Mouse (Mus musculus): ENCODE results near the gene Tas2r143. TPM values are rescaled to one million over a fixed set of nuclear protein-coding genes. Genes with fewer than 3 reads are reported as not detected.

The Tas2r143 gene
- total and polyA plus RNA-seq, 2 experiments from 2014 or later = not detected

DNA sequence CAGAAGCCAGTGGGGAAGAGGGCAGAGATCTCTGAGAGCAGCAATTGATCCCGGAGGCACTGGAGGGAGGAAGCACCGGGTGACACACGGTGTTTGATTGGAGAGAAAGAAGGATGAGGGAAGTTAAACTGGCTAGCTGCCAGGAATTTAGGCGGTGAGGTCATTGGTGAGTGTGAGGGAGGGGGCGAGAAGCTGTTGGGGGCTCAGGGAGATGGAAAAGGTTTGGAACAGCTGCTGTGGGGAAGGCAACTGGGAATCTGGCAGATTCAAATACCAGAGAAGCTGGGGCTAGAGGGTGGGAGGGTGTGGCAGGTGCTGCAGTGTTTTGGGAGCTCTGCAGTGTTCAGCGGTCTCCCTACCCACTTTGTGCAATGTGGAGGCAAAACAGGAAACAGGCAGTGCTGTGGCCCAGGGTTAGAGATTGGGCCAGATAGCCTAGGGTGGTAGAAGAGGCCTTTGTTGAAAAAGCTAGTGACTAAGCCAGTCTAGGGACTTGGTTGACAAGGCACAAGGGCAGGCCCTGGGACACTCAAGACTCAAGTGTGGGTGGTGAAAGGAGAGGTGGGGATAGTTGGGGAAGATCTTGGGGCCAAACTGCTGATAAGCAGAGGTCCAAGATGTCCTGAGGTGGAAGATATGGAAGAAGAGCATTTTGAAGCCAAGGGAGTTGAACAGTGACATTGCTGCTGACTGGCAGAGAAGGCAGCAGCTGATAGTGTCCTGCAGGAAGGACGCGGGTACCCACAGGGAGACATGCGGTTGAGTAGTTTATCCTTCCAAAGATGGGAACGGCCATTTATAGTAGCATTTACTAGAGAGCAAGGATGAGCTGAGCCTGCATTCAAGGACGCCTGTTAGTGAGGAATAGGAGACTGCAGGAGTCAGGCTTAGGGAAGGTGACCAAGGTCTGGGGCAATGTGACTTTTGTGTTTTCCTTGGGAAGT lies 45.7 kb upstream of the Tas2r143 start:
- H3K4me1 ChIP-seq (ENCODE audit: control insufficient read depth, insufficient read depth) = peaks cover 62% of the 10 kb centered on the region
- H3K4me2 ChIP-seq (ENCODE audit: low read depth, low read length) = peak overlapping the region; percentile 92
- H3K9me3 ChIP-seq (replicated peaks; ENCODE audit: control insufficient read depth, low read length) = no peaks in the 10 kb centered on the region
- WGBS = 16% methylated on average over 11 of the region's 11 CpGs
- H3K4me3 ChIP-seq (ENCODE audit: low read depth, low read length) = peak overlapping the region; percentile 93; the same call in 1 of the 2 replicates
- no peak overlapping the region; the same call in 1 of the 2 replicates for H3K9ac ChIP-seq (replicated peaks; ENCODE audit: low read depth, low read length)
- DNase-seq (ENCODE audit: low spot score) (peak; percentile 60), ATAC-seq (ENCODE audit: insufficient read depth, low read depth) (no peak)
- no peaks in the 10 kb centered on the region for H3K27me3 ChIP-seq (ENCODE audit: control insufficient read depth, insufficient read depth, low read length)
- peaks cover 56% of the 10 kb centered on the region for H3K36me3 ChIP-seq (replicated peaks; ENCODE audit: control insufficient read depth, insufficient read depth, low read length)
- H3K27ac ChIP-seq (ENCODE audit: low read depth) = peak overlapping the region; percentile 97
- TF ChIP-seq CTCF (IDR thresholded peaks at IDR 0.05; ENCODE audit: low read depth) (no peak), EP300 (IDR thresholded peaks at IDR 0.05; ENCODE audit: low read depth) (no peak)

DNA sequence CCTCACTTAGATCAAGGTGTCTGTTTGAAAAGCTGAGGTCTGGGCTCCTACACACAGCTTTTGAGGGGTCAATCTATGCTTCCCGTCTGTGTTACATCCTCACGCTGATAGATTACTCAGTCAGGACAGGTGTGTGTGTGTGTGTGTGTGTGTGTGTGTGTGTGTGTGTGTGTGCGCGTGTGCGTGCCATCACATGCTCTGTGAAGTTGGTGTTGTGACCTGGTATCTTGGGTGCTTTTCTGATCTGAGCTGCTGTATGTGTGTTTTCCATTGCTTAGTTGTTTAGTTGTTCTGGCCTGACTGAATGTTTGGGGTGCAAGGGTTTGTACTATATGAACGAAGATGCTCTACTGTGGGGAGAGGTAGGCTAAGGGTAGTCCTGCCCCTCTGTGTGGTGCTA lies 44.7 kb upstream of the Tas2r143 start:
- DNase-seq (ENCODE audit: low spot score) (no peak), ATAC-seq (ENCODE audit: insufficient read depth, low read depth) (no peak)
- no peak overlapping the region for H3K9ac ChIP-seq (replicated peaks; ENCODE audit: low read depth, low read length)
- H3K27me3 ChIP-seq (ENCODE audit: control insufficient read depth, insufficient read depth, low read length) = no peaks in the 10 kb centered on the region
- peaks cover 66% of the 10 kb centered on the region for H3K36me3 ChIP-seq (replicated peaks; ENCODE audit: control insufficient read depth, insufficient read depth, low read length)
- H3K9me3 ChIP-seq (replicated peaks; ENCODE audit: control insufficient read depth, low read length) = no peaks in the 10 kb centered on the region
- 90% methylated on average over 6 of the region's 6 CpGs for WGBS
- H3K4me3 ChIP-seq (ENCODE audit: low read depth, low read length) = no peak overlapping the region
- H3K27ac ChIP-seq (ENCODE audit: low read depth) = no peak overlapping the region
- no peak for TF ChIP-seq EP300 (IDR thresholded peaks at IDR 0.05; ENCODE audit: low read depth)
- TF ChIP-seq CTCF (IDR thresholded peaks at IDR 0.05; ENCODE audit: low read depth) = no peak
- no peak overlapping the region for H3K4me2 ChIP-seq (ENCODE audit: low read depth, low read length)
- peaks cover 72% of the 10 kb centered on the region for H3K4me1 ChIP-seq (ENCODE audit: control insufficient read depth, insufficient read depth)

DNA sequence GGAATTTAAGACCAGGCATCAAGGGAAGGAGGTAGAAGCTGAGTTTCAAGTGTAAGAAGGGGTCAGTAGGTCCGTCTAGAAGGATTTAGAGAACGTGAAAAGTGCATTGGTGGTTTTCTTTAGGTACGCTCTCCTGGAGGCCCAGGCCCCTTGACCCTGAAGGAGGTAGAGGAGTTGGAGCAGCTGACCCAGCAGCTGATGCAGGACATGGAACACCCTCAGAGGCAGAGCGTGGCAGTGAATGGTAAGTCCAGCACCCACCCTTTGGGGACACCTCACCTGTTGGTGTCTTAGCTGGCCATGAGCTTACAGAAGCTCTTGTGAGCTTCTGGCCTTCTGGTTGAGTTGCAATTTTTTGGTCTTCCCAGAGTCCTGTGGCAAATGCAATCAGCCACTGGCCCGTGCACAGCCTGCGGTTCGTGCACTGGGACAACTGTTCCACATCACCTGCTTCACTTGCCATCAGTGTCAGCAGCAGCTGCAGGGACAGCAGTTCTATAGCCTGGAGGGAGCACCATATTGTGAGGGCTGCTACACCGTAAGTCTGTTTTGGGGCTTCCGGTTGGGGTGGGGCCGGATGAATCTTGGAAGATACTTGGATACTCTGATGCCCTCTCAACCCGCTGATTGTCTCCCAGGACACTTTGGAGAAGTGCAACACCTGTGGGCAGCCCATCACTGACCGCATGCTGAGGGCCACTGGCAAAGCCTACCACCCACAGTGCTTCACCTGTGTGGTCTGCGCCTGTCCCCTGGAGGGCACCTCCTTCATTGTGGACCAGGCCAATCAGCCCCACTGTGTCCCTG lies 44.0 kb upstream of the Tas2r143 start:
- Histone ChIP-seq H3K9ac (replicated peaks; ENCODE audit: low read depth, low read length) (no peak overlapping the region), H3K27ac (ENCODE audit: low read depth) (no peak overlapping the region), H3K4me3 (ENCODE audit: low read depth, low read length) (no peak overlapping the region), H3K9me3 (replicated peaks; ENCODE audit: control insufficient read depth, low read length) (no peaks in the 10 kb centered on the region), H3K27me3 (ENCODE audit: control insufficient read depth, insufficient read depth, low read length) (no peaks in the 10 kb centered on the region), H3K4me2 (ENCODE audit: low read depth, low read length) (no peak overlapping the region), H3K36me3 (replicated peaks; ENCODE audit: control insufficient read depth, insufficient read depth, low read length) (peaks cover 72% of the 10 kb centered on the region), H3K4me1 (ENCODE audit: control insufficient read depth, insufficient read depth) (peaks cover 71% of the 10 kb centered on the region)
- ATAC-seq (ENCODE audit: insufficient read depth, low read depth) (no peak), DNase-seq (ENCODE audit: low spot score) (no peak)
- TF ChIP-seq CTCF (IDR thresholded peaks at IDR 0.05; ENCODE audit: low read depth) = no peak
- 85% methylated on average over 13 of the region's 13 CpGs for WGBS

DNA sequence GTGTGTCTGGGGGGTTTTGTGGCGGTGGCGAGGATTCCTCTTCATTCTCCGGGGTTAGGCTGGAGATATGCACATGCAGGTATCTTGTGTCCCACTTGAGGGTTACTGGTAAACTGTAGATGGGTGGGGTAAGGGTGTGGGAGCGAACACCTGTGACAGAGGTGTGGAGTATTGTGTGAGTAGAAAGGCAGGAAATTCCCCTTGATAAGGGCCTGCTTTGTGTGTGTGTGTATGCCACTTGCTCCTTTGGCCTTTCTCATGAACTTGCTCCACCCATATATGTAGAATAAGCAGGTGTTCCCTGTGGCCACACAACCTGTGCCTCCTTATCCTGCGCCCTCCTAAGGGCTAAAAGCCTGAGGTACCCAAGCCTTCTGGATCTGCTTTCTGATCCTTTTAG lies 43.1 kb upstream of the Tas2r143 start:
- no peak overlapping the region for H3K9ac ChIP-seq (replicated peaks; ENCODE audit: low read depth, low read length)
- no peak for ATAC-seq (ENCODE audit: insufficient read depth, low read depth)
- 79% methylated on average over 5 of the region's 5 CpGs for WGBS

DNA sequence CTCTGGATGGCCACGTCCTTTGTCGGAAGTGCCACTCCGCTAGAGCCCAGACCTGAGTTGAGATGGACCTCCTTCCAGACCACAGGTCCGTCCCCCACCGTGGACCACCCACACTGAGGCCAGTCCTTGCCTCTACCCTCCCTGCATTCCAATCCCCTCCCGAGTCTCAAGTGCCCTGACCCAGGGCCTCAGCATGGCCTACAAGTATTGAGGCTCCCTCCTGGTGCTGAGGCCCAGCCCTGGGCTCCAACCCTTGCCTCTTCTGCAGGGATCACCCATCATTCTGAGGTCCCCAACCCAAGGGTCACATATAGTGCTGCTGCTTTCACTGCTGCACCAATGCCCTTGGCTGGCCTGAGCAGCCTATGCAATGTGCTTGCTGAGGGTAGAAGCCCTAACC lies 42.1 kb upstream of the Tas2r143 start:
- Histone ChIP-seq H3K27me3 (ENCODE audit: control insufficient read depth, insufficient read depth, low read length) (no peaks in the 10 kb centered on the region), H3K4me2 (ENCODE audit: low read depth, low read length) (no peak overlapping the region), H3K4me1 (ENCODE audit: control insufficient read depth, insufficient read depth) (peaks cover 71% of the 10 kb centered on the region), H3K9ac (replicated peaks; ENCODE audit: low read depth, low read length) (no peak overlapping the region; the same call in 1 of the 2 replicates), H3K27ac (ENCODE audit: low read depth) (peak overlapping the region; percentile 52), H3K4me3 (ENCODE audit: low read depth, low read length) (no peak overlapping the region), H3K9me3 (replicated peaks; ENCODE audit: control insufficient read depth, low read length) (no peaks in the 10 kb centered on the region), H3K36me3 (replicated peaks; ENCODE audit: control insufficient read depth, insufficient read depth, low read length) (peaks cover 73% of the 10 kb centered on the region)
- no peak for TF ChIP-seq CTCF (IDR thresholded peaks at IDR 0.05; ENCODE audit: low read depth)
- TF ChIP-seq EP300 (IDR thresholded peaks at IDR 0.05; ENCODE audit: low read depth) = no peak
- DNase-seq (ENCODE audit: low spot score) = no peak
- WGBS = 58% methylated on average over 6 of the region's 6 CpGs
- no peak for ATAC-seq (ENCODE audit: insufficient read depth, low read depth)

More for the DNA sequence above, 43.1 kb upstream of the Tas2r143 start:
- Histone ChIP-seq H3K9me3 (replicated peaks; ENCODE audit: control insufficient read depth, low read length) (no peaks in the 10 kb centered on the region), H3K27me3 (ENCODE audit: control insufficient read depth, insufficient read depth, low read length) (no peaks in the 10 kb centered on the region), H3K4me1 (ENCODE audit: control insufficient read depth, insufficient read depth) (peaks cover 71% of the 10 kb centered on the region), H3K4me2 (ENCODE audit: low read depth, low read length) (no peak overlapping the region), H3K27ac (ENCODE audit: low read depth) (no peak overlapping the region), H3K36me3 (replicated peaks; ENCODE audit: control insufficient read depth, insufficient read depth, low read length) (peaks cover 73% of the 10 kb centered on the region), H3K4me3 (ENCODE audit: low read depth, low read length) (no peak overlapping the region)
- TF ChIP-seq CTCF (IDR thresholded peaks at IDR 0.05; ENCODE audit: low read depth) = no peak
- no peak for DNase-seq (ENCODE audit: low spot score)

All from heart, postnatal 0 days (tissue).